Mouse (Mus musculus) heart, embryonic 14.5 days (tissue): ENCODE measurements around the gene Aqp5. TPM values are rescaled to one million over a fixed set of nuclear protein-coding genes. Genes with fewer than 3 reads are reported as not detected.
A peak's percentile ranks its signal among the peaks of the same experiment; 100 is the strongest.

Experiments
- ATAC-seq: fragments of 200-750 bp; cut with Nextera tagmentation; 2 replicates; pipeline ENCODE4 v1.8.0; 2017; ENCODE audit warnings: low read depth, moderate TSS enrichment; ENCODE audit not compliant: insufficient number of reproducible peaks, insufficient read depth, low FRiP score
- H3K27ac ChIP-seq, 2 experiments: fragments of 200-500 bp in 1 of 2; fragments of 300-500 bp in 1 of 2; sonication (generic) in 1 of 2; replicated peaks in 1 of 2; 2 replicates each; pipeline ENCODE4 v1.5.1; 2012 to 2014; ENCODE audit warnings: low read depth in 2 of 2, low read length in 2 of 2, control low read depth in 1 of 2, mild to moderate bottlenecking in 1 of 2, mixed read lengths in 1 of 2; ENCODE audit not compliant: control insufficient read depth in 1 of 2, insufficient read depth in 1 of 2
- H3K27me3 ChIP-seq: fragments of 300-500 bp; sonication (generic); 2 replicates; pipeline ENCODE4 v1.6.1; 2014; ENCODE audit warnings: mild to moderate bottlenecking, low read length, control low read depth; ENCODE audit not compliant: control insufficient read depth, insufficient read depth
- H3K36me3 ChIP-seq: fragments of 300-500 bp; sonication (generic); 2 replicates; pipeline ENCODE4 v1.6.1; 2014; ENCODE audit warnings: mild to moderate bottlenecking, control low read depth, low read length, mixed read lengths; ENCODE audit not compliant: control insufficient read depth, insufficient read depth
- H3K4me1 ChIP-seq, 2 experiments: fragments of 200-500 bp in 1 of 2; fragments of 300-500 bp in 1 of 2; sonication (generic) in 1 of 2; 2 replicates each; pipeline ENCODE4 v1.6.1; 2012 to 2014; ENCODE audit warnings: low read length in 2 of 2, control low read depth in 1 of 2, mixed read lengths in 1 of 2; ENCODE audit not compliant: control insufficient read depth in 2 of 2, insufficient read depth in 2 of 2
- H3K4me2 ChIP-seq: fragments of 300-500 bp; sonication (generic); 2 replicates; pipeline ENCODE4 v1.6.1; 2014; ENCODE audit warnings: mild to moderate bottlenecking, low read length
- H3K4me3 ChIP-seq, 2 experiments: fragments of 200-500 bp in 1 of 2; fragments of 300-500 bp in 1 of 2; sonication (generic) in 1 of 2; 2 replicates each; pipeline ENCODE4 v1.5.1; 2012 to 2014; ENCODE audit warnings: low read length in 2 of 2, mild to moderate bottlenecking in 2 of 2, control low read depth in 1 of 2, low read depth in 1 of 2, moderate library complexity in 1 of 2; ENCODE audit not compliant: control insufficient read depth in 1 of 2, insufficient read depth in 1 of 2
- H3K9ac ChIP-seq: fragments of 300-500 bp; sonication (generic); 2 replicates; pipeline ENCODE4 v1.6.1; 2014; ENCODE audit warnings: mild to moderate bottlenecking, low read length
- H3K9me3 ChIP-seq: fragments of 300-500 bp; sonication (generic); 2 replicates; pipeline ENCODE4 v1.6.1; 2016; ENCODE audit warnings: low read length, control low read depth; ENCODE audit not compliant: control insufficient read depth
- WGBS: fragments of 180-500 bp; shearing (Covaris S2); extraction: QIAGEN DNeasy Blood & Tissue Kit; methylation state at CpG from one replicate; pipeline ENCODE4 v1.1.7; 2014; 5-methylcytosine and 5-hydroxymethylcytosine counted together
- polyA plus RNA-seq: library from polyadenylated mRNA; unstranded; fragments of >200 nt; fragmentation: Nextera tagmentation; extraction: Ambion mirVana; gene quantifications from 2 replicates; pipeline ENCODE4 v1.2.1, GENCODE M21; 2014

Aqp5 gene
- polyA plus RNA-seq, 1 experiment from 2014 or later: 0.18 TPM

- H3K4me2 ChIP-seq: no peak overlapping the region
- no peak overlapping the region for H3K9ac ChIP-seq
- WGBS: 70% methylated on average over 4 of the region's 4 CpGs
- ATAC-seq: no peak
- H3K4me3 ChIP-seq: no peak overlapping the region
- H3K27me3 ChIP-seq: peaks cover 15% of the 10 kb centered on the region; the same call in 1 of the 2 replicates
- H3K27ac ChIP-seq: no peak overlapping the region
- H3K36me3 ChIP-seq: no peaks in the 10 kb centered on the region
- no peaks in the 10 kb centered on the region for H3K9me3 ChIP-seq
- H3K4me1 ChIP-seq: no peaks in the 10 kb centered on the region
These were observed 23.2 kb upstream of the Aqp5 start for GRCm38 (mm10) chr15:99567371-99567770.

GRCm38 (mm10) chr15:99568682-99569081, 21.9 kb upstream of the Aqp5 start:
- Histone ChIP-seq H3K4me3 (no peak overlapping the region), H3K9me3 (no peaks in the 10 kb centered on the region), H3K4me1 (no peaks in the 10 kb centered on the region), H3K9ac (no peak overlapping the region), H3K4me2 (no peak overlapping the region), H3K27ac (no peak overlapping the region), H3K36me3 (no peaks in the 10 kb centered on the region), H3K27me3 (peaks cover 15% of the 10 kb centered on the region; the same call in 1 of the 2 replicates)
- ATAC-seq: no peak
- 71% methylated on average over 6 of the region's 6 CpGs for WGBS

- ATAC-seq: no peak
- H3K27me3 ChIP-seq: peaks cover 15% of the 10 kb centered on the region; the same call in 1 of the 2 replicates
- no peak overlapping the region for H3K27ac ChIP-seq
- 65% methylated on average over 10 of the region's 10 CpGs for WGBS
- H3K4me1 ChIP-seq: no peaks in the 10 kb centered on the region
- no peak overlapping the region for H3K9ac ChIP-seq
- no peak overlapping the region for H3K4me2 ChIP-seq
- no peaks in the 10 kb centered on the region for H3K36me3 ChIP-seq
- no peaks in the 10 kb centered on the region for H3K9me3 ChIP-seq
- H3K4me3 ChIP-seq: no peak overlapping the region
These were observed 21.5 kb upstream of the Aqp5 start for GRCm38 (mm10) chr15:99569123-99569522.

- no peak within 1 kb of the TSS for H3K4me3 ChIP-seq
- H3K9me3 ChIP-seq: no peaks in the 10 kb centered on the region
- H3K27ac ChIP-seq: no peak within 1 kb of the TSS
- no peak within 1 kb of the TSS for H3K4me2 ChIP-seq
- H3K27me3 ChIP-seq: peaks cover 73% of the 10 kb centered on the region
- 68% methylated on average over 26 of the region's 26 CpGs for WGBS
- no peaks in the 10 kb centered on the region for H3K36me3 ChIP-seq
- peaks cover 3 to 4% of the 10 kb centered on the region in 2 experiments; a peak in 3 of 4 replicates for H3K4me1 ChIP-seq
- no peak for ATAC-seq
- no peak within 1 kb of the TSS for H3K9ac ChIP-seq
These were observed 11.6 kb upstream of the Aqp5 start, which contains the start of gene Aqp2 for GRCm38 (mm10) chr15:99578802-99579485. Gene Aqp2, plus strand, starts transcription at chr15:99579055.

- Histone ChIP-seq H3K9ac (peak overlapping the region; percentile 36; the same call in 1 of the 2 replicates), H3K4me1 (peaks cover 12 to 14% of the 10 kb centered on the region in 2 experiments), H3K36me3 (no peaks in the 10 kb centered on the region), H3K9me3 (no peaks in the 10 kb centered on the region), H3K4me2 (peak overlapping the region; percentile 69), H3K27ac (no peak overlapping the region), H3K27me3 (peaks cover 97% of the 10 kb centered on the region), H3K4me3 (peak overlapping the region; percentile 12 to 39)
- 4% methylated on average over 53 of the region's 54 CpGs for WGBS
- 0 out of 2 replicates have a peak, but pooled peaks have one; percentile 13 for ATAC-seq
These were observed 6.9 kb upstream of the Aqp5 start for GRCm38 (mm10) chr15:99583463-99584344.

GRCm38 (mm10) chr15:99584407-99585202, 6.0 kb upstream of the Aqp5 start:
- ATAC-seq: no peak
- no peaks in the 10 kb centered on the region for H3K9me3 ChIP-seq

GRCm38 (mm10) chr15:99585741-99586140, 4.8 kb upstream of the Aqp5 start:
- Histone ChIP-seq H3K36me3 (no peaks in the 10 kb centered on the region), H3K4me2 (no peak overlapping the region), H3K4me3 (no peak overlapping the region), H3K9ac (no peak overlapping the region), H3K27ac (no peak overlapping the region), H3K9me3 (no peaks in the 10 kb centered on the region), H3K4me1 (peaks cover 12 to 18% of the 10 kb centered on the region in 2 experiments), H3K27me3 (peaks cover 97% of the 10 kb centered on the region)
- no peak for ATAC-seq
- WGBS: 52% methylated on average over 6 of the region's 6 CpGs

More at GRCm38 (mm10) chr15:99584407-99585202, 6.0 kb upstream of the Aqp5 start:
- H3K27me3 ChIP-seq: peaks cover 97% of the 10 kb centered on the region
- H3K27ac ChIP-seq: no peak overlapping the region
- peak overlapping the region; percentile 69 for H3K4me2 ChIP-seq
- peak overlapping the region; percentile 36; the same call in 1 of the 2 replicates for H3K9ac ChIP-seq
- 2% methylated on average over 24 of the region's 24 CpGs for WGBS
- peak overlapping the region; percentile 10 to 39; a peak in 3 of 4 replicates for H3K4me3 ChIP-seq
- peaks cover 12 to 14% of the 10 kb centered on the region in 2 experiments for H3K4me1 ChIP-seq
- no peaks in the 10 kb centered on the region for H3K36me3 ChIP-seq
